Mouse (Mus musculus): Measurements from ENCODE around the gene Palm2. TPM values are rescaled to one million over a fixed set of nuclear protein-coding genes. Genes with fewer than 3 reads are reported as not detected.
A peak's percentile ranks its signal among the peaks of the same experiment; 100 is the strongest.

Gene Palm2
- polyA plus RNA-seq, 1 experiment, result 7.7 TPM

DNA sequence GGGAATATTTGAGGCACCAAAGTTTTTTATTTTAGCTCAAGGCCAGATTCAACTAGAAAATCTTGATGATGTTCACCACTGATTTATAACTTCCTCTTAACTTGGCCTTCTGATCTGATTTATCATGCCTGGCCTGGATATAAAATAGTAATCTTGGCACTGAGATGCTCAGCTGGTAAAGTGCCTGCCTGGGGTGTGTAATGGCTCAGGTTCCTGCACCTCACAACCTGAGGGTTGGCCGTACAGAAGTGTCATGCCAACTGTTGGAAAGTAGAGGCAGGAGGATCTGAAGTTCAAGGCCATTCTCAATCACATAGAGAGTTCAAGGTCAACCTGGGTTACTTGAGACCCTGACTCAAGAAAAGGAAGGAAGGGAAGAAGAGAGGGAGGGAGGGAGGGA is 191.3 kb downstream of the Palm2 start:
- no peak for TF ChIP-seq POLR2A (IDR thresholded peaks at IDR 0.05; ENCODE audit: borderline replicate concordance, extremely low read depth, insufficient read depth, insufficient read length, poor library complexity, severe bottlenecking)
- TF ChIP-seq CTCF (IDR thresholded peaks at IDR 0.05; ENCODE audit: borderline replicate concordance, extremely low read depth, insufficient read depth, insufficient read length), result no peak
- no peak for DNase-seq (ENCODE audit: low read depth)

DNA sequence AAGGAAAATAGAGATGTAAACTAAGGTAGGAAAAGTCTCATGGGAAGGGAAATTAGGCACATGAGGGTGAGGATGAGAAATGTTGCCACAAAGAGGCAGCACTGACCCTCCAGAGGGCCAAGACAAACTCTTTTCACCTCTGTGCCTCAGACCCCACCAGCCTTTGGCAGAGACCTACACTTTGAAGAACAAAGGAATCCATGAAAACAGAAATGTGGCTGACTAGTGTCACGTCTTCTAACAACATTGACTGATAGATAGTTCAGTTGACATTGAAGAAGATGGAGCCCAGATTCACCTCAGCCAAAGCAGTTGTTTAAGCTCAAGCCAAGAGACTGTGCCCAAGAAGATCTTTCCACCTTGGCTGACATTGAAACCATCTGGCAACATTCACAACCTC is 191.7 kb downstream of the Palm2 start:
- TF ChIP-seq POLR2A (IDR thresholded peaks at IDR 0.05; ENCODE audit: borderline replicate concordance, extremely low read depth, insufficient read depth, insufficient read length, poor library complexity, severe bottlenecking), result no peak
- no peak for TF ChIP-seq CTCF (IDR thresholded peaks at IDR 0.05; ENCODE audit: borderline replicate concordance, extremely low read depth, insufficient read depth, insufficient read length)

DNA sequence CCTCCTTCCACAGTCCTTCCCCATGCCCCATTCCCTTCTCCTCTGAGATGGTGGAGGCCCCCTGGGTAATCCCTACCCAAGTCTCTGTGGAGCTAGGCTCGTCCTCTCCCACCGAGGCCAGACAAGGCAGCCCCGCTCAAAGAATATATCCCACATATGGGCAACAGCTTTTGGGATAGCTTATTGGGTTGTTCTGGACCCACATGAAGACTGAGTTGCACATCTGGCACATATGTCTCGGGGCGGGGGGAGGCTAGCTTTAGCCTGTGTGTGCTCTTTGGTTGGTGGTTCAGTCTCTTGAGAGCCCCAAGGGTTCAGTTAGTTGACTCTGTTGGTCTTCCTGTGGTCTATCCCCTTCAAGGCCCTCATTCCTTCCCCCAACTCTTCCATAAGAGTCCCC is 192.9 kb downstream of the Palm2 start:
- no peak for DNase-seq (ENCODE audit: low read depth)
- TF ChIP-seq POLR2A (IDR thresholded peaks at IDR 0.05; ENCODE audit: borderline replicate concordance, extremely low read depth, insufficient read depth, insufficient read length, poor library complexity, severe bottlenecking) (no peak), CTCF (IDR thresholded peaks at IDR 0.05; ENCODE audit: borderline replicate concordance, extremely low read depth, insufficient read depth, insufficient read length) (no peak)

More for the DNA sequence above, 191.7 kb downstream of the Palm2 start:
- DNase-seq (ENCODE audit: low read depth), result no peak

DNA sequence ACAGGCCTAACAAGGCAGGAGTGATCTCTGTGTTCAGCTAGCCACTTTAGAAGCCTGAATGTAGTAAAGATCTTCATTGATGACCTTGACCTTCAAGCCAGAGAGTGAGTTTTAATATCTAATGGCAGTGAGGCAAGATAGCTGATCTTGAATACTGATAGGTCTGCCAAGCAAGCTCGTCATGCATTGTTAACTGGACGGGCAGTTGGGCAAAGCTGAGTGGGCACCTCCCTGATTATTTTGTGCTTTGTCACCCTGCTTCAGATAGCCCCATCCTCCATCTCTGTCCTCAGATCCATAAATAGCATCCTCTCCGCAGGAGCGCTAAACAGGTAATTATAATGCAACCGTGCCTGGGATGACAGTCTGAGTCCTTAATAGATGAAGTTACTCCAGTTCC is 198.3 kb downstream of the Palm2 start:
- DNase-seq (ENCODE audit: low read depth), result no peak
- TF ChIP-seq POLR2A (IDR thresholded peaks at IDR 0.05; ENCODE audit: borderline replicate concordance, extremely low read depth, insufficient read depth, insufficient read length, poor library complexity, severe bottlenecking), result no peak
- no peak for TF ChIP-seq CTCF (IDR thresholded peaks at IDR 0.05; ENCODE audit: borderline replicate concordance, extremely low read depth, insufficient read depth, insufficient read length)

DNA sequence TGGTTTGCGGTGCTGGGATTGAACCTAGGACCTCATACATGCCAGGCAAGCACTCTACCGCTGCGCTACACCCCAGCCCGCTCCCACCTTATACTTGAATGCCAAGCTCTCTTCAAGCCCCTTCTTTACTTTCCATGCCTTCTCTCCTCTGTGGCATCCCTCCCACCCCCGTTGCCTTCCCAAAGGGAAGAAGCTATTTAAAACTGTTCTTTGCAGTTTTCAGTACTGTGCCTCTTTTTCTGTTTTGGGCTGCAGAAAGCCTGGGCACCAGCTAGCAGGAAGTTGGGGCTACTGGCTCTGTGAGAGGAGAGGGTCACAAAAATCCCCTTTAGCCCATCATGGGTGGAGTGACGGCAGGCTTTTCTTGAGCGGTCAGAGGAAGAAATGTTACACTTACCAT is 199.0 kb downstream of the Palm2 start:
- TF ChIP-seq CTCF (IDR thresholded peaks at IDR 0.05; ENCODE audit: borderline replicate concordance, extremely low read depth, insufficient read depth, insufficient read length) (no peak), POLR2A (IDR thresholded peaks at IDR 0.05; ENCODE audit: borderline replicate concordance, extremely low read depth, insufficient read depth, insufficient read length, poor library complexity, severe bottlenecking) (no peak)
- no peak for DNase-seq (ENCODE audit: low read depth)

DNA sequence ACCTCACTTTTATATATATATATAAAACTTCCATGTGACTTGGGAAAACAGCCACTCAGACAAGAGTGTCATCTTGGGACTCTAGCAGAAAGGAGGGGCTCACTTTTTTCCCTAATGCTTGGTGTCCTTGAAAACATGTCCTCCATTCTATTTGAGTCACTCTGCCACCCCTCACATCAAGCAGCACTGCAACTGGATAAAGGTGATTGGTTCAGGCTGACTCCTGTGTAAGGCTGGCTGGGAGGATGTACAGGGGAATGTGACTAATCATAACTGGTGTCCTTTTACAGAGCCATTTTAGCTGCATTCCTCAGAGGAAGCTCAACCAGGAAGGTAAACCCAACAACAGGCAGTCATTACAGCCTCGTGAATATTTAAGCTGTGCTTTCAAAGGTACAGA is 200.9 kb downstream of the Palm2 start:
- no peak for TF ChIP-seq POLR2A (IDR thresholded peaks at IDR 0.05; ENCODE audit: borderline replicate concordance, extremely low read depth, insufficient read depth, insufficient read length, poor library complexity, severe bottlenecking)
- TF ChIP-seq CTCF (IDR thresholded peaks at IDR 0.05; ENCODE audit: borderline replicate concordance, extremely low read depth, insufficient read depth, insufficient read length), result no peak
- no peak for DNase-seq (ENCODE audit: low read depth)

DNA sequence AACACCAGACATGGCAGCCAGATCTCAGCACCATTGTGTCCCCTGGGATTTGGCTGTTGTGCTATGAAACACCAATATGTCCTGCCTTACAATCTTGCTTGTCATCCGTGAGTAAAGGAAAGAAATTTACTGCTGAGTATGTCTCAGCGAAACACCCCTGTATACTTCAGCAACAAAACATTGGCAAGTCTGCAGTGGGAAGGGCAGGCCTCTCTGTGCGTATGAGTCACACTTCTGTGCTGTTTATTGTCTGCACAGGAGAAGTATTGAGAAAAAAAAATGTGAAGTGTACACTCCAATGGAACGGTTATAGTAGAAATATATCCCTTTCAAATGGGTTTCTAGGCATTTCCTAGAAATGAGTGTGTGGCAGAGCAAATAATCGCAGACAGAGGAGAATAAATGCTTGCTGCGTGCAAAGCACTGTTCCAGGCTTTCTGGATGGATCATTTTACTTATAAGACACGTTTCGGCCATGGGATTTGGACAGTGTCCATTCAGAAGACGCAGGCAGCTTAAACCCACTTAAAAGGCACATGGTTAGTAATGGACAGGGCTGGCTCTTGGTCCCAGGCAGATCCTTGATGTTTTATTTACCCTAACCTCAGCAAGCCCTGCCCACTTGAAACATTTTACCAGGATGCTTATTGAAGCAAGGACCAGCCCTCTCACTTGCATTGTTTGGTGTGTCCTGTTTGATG is 202.9 kb downstream of the Palm2 start:
- DNase-seq (ENCODE audit: low read depth), result peak; percentile 27

DNA sequence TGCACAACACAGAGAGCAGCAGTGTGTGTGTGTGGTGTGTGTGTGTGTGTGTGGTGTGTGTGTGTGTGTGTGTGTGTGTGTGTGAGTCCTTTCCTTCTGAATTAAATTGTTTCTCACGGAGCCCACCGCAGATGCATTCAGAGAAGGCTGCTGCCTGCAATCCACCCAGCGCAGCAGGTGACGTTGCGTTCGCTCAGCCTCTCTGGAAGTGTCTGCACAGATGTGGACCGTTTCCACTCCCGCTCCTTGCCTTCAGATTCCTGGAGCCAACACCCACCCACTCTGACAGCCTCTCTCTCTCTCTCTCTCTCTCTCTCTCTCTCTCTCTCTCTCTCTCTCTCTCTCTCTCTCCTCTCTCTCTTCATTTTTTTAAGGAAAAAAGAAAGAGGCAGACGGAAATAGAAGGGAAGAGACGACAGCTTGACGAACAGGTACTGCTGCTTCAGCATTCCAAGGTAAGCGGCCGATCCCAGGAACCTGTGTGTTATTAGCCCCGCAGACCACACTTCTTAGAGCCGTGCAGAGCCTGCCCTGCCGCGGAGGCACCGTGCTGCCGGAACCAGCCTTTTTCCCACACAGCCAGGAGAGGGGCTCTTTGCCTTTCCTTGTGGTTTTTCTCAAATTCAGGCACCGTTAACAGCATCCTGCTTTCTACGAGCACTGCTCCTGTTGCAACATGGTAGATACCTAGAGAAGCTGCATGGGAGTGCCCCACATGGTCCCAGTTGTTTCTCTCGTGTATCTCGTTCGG is 203.8 kb downstream of the Palm2 start:
- TF ChIP-seq POLR2A (IDR thresholded peaks at IDR 0.05; ENCODE audit: borderline replicate concordance, extremely low read depth, insufficient read depth, insufficient read length, poor library complexity, severe bottlenecking), result no peak
- DNase-seq (ENCODE audit: low read depth), result peak; percentile 79

More for the DNA sequence above, 202.9 kb downstream of the Palm2 start:
- TF ChIP-seq POLR2A (IDR thresholded peaks at IDR 0.05; ENCODE audit: borderline replicate concordance, extremely low read depth, insufficient read depth, insufficient read length, poor library complexity, severe bottlenecking) (no peak), CTCF (IDR thresholded peaks at IDR 0.05; ENCODE audit: borderline replicate concordance, extremely low read depth, insufficient read depth, insufficient read length) (no peak)

DNA sequence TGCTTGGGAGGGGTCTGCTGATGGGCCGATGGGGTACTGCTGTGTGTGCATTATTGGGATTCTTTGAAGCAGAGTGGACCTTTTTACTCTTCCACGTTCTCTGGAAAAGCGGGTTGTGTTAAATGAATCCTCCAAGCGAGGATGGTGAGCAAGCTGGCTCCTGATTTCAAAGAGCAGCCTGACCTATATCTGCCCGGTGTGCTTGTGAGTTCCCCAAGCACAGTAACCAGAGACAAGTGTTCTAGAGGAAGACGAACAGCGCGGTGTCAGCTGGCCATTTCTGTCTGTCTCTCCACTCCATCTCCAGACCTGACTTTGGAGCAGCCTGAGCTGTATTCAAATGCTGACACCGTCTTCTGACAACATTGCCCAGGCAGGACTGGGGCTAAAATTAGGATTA is 204.9 kb downstream of the Palm2 start:
- no peak for TF ChIP-seq CTCF (IDR thresholded peaks at IDR 0.05; ENCODE audit: borderline replicate concordance, extremely low read depth, insufficient read depth, insufficient read length)
- no peak for TF ChIP-seq POLR2A (IDR thresholded peaks at IDR 0.05; ENCODE audit: borderline replicate concordance, extremely low read depth, insufficient read depth, insufficient read length, poor library complexity, severe bottlenecking)
- DNase-seq (ENCODE audit: low read depth), result no peak

DNA sequence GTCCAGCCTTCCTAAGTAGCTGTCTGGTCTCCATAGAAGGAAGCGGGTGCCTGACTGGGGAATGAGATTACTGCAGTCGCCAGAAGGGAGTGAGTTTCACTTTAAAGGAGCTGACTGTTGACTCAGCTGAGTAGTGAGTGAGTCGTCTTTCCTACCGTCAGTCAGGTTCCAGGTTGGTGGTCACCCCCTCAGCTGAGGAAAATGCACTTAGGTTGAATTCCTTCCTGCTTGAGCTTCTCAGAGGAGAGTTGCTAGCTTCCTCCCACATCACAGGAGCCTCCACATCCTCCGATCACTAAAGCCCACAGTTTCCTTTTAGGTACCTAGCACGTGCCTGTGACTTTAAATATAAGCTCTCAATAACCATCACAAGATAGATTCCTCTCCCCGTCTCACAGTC is 206.2 kb downstream of the Palm2 start:
- TF ChIP-seq CTCF (IDR thresholded peaks at IDR 0.05; ENCODE audit: borderline replicate concordance, extremely low read depth, insufficient read depth, insufficient read length), result no peak
- TF ChIP-seq POLR2A (IDR thresholded peaks at IDR 0.05; ENCODE audit: borderline replicate concordance, extremely low read depth, insufficient read depth, insufficient read length, poor library complexity, severe bottlenecking), result no peak
- DNase-seq (ENCODE audit: low read depth), result peak; percentile 17

DNA sequence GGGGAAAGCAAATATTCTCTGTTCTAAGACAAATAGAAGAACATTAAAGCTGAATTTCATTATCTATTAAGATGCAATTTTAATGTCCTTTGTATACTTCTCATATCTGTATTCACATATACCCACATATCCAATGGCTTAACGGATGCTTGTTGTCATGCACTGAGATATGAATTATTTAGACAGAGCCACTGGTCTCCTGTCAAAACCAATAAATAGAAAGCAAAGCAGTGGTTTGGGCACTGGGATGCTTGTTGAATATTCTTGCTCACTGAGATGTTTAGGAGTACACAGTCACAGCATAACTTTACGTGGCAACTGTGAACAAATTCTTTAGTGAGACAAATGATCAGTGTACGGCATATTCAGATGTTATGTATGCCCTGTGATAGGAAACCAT is 206.9 kb downstream of the Palm2 start:
- DNase-seq (ENCODE audit: low read depth), result no peak
- TF ChIP-seq CTCF (IDR thresholded peaks at IDR 0.05; ENCODE audit: borderline replicate concordance, extremely low read depth, insufficient read depth, insufficient read length) (no peak), POLR2A (IDR thresholded peaks at IDR 0.05; ENCODE audit: borderline replicate concordance, extremely low read depth, insufficient read depth, insufficient read length, poor library complexity, severe bottlenecking) (no peak)

DNA sequence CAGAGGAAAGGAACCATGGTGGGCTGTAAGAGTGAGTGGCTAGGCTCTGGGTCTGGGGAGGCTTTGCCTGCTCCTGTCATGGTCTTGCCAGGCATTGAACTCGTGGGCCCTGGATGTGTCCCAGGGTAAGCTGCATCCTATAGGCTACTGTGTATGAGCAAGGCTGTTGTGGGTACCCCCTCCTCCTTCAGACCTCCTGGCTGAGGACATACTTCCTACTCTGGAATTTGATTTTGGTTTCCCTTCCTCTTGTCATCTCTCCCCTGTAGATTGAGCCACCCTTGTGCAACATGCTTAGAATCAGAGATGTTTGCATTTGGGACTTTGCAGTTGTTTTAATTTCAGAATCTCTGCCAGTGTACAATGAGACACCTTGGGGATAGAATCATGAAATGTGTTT is 216.9 kb downstream of the Palm2 start:
- no peak for TF ChIP-seq POLR2A (IDR thresholded peaks at IDR 0.05; ENCODE audit: borderline replicate concordance, extremely low read depth, insufficient read depth, insufficient read length, poor library complexity, severe bottlenecking)
- TF ChIP-seq CTCF (IDR thresholded peaks at IDR 0.05; ENCODE audit: borderline replicate concordance, extremely low read depth, insufficient read depth, insufficient read length), result no peak
- no peak for DNase-seq (ENCODE audit: low read depth)

Data from brain, embryonic 14.5 days (tissue).